Mouse (Mus musculus): Measurements from ENCODE around the gene Kcnt1.

DNA sequence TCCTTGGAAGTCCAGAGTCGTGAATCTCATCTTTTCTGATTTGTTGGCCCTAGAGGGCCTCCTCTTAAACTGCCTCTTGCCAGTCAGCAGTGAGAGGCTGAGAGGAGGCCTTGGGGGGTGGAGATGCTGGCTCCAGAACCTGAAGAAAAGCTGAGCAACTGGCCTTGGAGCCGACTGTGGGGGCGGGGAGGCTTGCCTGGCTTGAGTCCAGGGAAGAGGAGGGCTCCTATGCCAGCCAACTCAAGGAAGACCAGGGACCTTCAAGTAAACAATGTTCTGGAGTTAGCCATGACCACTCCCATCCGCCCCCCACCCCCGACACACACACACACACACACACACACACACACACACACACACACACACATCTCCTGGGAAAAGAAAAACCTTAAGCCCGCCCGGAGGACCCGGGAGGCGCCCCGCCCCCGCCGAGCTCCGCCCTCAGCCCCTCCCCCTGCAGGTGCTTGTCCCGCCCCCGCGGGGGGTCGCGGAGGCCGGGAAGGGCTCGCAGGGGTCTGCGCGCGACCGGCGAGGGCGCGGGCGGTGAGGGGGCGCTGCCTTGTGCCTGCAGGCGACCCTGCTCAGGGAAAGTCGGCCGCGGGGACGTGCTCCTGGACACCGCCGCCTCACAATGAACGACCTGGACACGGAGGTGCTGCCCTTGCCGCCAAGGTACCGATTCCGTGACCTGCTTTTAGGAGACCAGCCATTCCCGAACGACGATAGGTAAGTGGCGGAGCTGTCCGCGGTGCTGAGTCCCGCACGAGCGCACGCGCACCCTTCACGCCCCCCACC is at the start of gene Kcnt1:
- no peak for TF ChIP-seq CTCF (IDR thresholded peaks at IDR 0.05; ENCODE audit: low read depth)
- no peak for TF ChIP-seq EP300 (optimal IDR thresholded peaks at IDR 0.05)
